Mouse (Mus musculus): ENCODE measurements around the gene 3110082I17Rik. TPM values are rescaled to one million over a fixed set of nuclear protein-coding genes. Genes with fewer than 3 reads are reported as not detected.

The 3110082I17Rik gene
- total RNA-seq (2014; rRNA removed) (10.5 and 11.9 TPM in 2 replicates), polyA plus RNA-seq (2015; fragmentation: Nextera tagmentation; extraction: Ambion mirVana) (17.4 and 19.4 TPM in 2 replicates)

DNA sequence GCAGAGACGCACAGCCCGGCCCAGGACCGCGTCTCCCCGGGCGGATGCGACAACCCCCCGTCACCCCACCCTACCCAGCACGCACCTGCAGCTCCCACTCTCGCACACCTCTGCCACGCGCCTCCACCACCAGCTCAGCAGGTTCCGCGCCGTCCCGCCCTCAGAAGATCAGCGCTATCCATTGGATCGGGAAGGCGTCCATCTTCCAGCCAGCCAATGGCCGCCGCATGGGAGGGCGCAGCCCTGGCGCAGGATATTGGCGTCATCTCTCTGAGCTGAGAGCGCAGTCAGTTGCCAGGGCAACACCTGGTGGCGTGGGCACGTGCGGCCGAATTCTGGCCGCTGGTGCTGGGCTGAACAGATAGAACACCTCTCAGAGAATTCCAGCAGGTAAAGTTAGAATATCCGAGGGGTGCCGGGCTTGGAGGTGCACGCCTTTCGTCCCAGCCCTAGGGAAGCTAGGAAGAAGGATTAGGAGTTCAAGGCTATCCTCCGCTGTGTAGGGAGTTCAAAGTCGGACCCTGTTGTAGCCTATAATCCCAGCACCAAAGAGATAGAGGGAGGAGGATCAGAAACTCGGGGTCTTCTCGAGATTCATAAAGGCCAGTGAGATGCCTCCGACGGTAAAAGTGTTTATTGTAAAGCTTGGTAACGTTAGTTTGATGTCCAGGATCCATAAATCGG is at the start of gene 3110082I17Rik:
3110082I17Rik (minus strand) TSS at position 144 of the 684 bp plus-strand sequence.
- 4% methylated on average over 38 of the region's 42 CpGs for WGBS

DNA sequence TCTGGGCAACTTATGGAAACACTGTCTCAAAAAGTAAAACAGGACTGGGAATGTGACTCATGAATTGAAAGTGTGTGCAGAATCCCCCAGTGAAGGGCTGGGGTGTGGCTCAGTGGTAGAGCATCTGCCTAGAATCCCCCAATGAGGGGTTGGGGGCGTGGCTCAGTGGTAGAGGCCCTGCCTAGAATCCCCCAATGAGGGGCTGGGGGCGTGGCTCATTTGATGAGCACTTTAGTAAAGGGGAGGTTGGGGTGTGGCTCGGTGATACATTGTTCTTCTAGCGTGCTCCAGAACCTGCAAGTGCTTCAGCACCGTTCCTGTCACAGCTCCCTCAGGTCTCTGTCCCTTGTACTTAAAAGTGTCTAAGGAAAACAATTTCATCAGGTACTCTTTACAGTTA is 45.9 kb upstream of the 3110082I17Rik start:
- Histone ChIP-seq H3K9ac (no peak overlapping the region), H3K4me1 (ENCODE audit: insufficient read depth) (no peaks in the 10 kb centered on the region), H3K4me2 (ENCODE audit: low read depth) (no peak overlapping the region), H3K27ac (ENCODE audit: low read depth, low read length) (no peak overlapping the region), H3K9me3 (ENCODE audit: low read length) (no peaks in the 10 kb centered on the region), H3K36me3 (ENCODE audit: insufficient read depth) (no peaks in the 10 kb centered on the region), H3K4me3 (ENCODE audit: low read depth, low read length) (no peak overlapping the region), H3K27me3 (ENCODE audit: insufficient read depth, low read length) (peaks cover 9% of the 10 kb centered on the region)
- WGBS, result 26% methylated on average over 5 of the region's 5 CpGs
- no peak for TF ChIP-seq CTCF (IDR thresholded peaks at IDR 0.05; ENCODE audit: low read depth)
- DNase-seq (no peak), ATAC-seq (no peak)

More for the DNA sequence above, at the start of gene 3110082I17Rik:
- no peak for TF ChIP-seq CTCF (IDR thresholded peaks at IDR 0.05; ENCODE audit: low read depth)
- DNase-seq (peak; percentile 98), ATAC-seq (peak; percentile 99)
- Histone ChIP-seq H3K9me3 (ENCODE audit: low read length) (no peaks in the 10 kb centered on the region), H3K4me2 (ENCODE audit: low read depth) (peak within 1 kb of the TSS; percentile 74), H3K4me1 (ENCODE audit: insufficient read depth) (peaks cover 7% of the 10 kb centered on the region; the same call in 1 of the 2 replicates), H3K4me3 (ENCODE audit: low read depth, low read length) (peak within 1 kb of the TSS; percentile 49), H3K9ac (peak within 1 kb of the TSS; percentile 40), H3K36me3 (ENCODE audit: insufficient read depth) (no peaks in the 10 kb centered on the region), H3K27ac (ENCODE audit: low read depth, low read length) (no peak within 1 kb of the TSS), H3K27me3 (ENCODE audit: insufficient read depth, low read length) (no peaks in the 10 kb centered on the region)

DNA sequence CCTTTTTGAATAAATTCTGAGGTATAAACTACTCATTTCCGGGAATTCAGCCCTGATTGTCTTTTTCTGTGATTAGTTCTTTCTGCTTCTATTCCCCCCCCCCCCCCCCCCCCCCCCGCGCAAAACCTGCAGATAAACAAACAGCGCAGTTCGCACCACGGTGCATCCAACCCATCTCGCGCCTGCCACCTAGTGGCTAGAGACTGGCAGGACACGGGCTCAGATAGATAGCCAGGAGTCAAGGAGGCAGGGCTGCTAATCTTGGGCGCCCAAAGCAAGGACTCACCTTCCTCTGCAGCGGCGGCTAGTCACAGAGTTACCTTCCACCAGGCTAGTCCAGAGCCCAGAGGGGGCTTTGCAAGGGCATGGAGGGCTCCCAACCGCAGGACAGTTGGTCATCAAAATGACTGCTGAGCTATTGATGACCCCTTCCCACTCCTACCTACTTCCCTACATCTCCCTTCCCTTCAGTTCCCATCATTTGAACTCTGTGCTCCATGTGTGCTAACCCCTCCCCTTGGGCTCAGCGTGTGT is 44.8 kb upstream of the 3110082I17Rik start:
- H3K4me2 ChIP-seq (ENCODE audit: low read depth), result no peak overlapping the region
- H3K9ac ChIP-seq, result no peak overlapping the region
- H3K4me1 ChIP-seq (ENCODE audit: insufficient read depth), result no peaks in the 10 kb centered on the region
- ATAC-seq, result peak; percentile 58
- H3K36me3 ChIP-seq (ENCODE audit: insufficient read depth), result no peaks in the 10 kb centered on the region
- TF ChIP-seq CTCF (IDR thresholded peaks at IDR 0.05; ENCODE audit: low read depth), result peak; percentile 85
- DNase-seq, result peak; percentile 77
- WGBS, result 4% methylated on average over 11 of the region's 14 CpGs
- no peak overlapping the region for H3K27ac ChIP-seq (ENCODE audit: low read depth, low read length)
- no peak overlapping the region for H3K4me3 ChIP-seq (ENCODE audit: low read depth, low read length)
- H3K9me3 ChIP-seq (ENCODE audit: low read length), result no peaks in the 10 kb centered on the region
- peaks cover 5% of the 10 kb centered on the region for H3K27me3 ChIP-seq (ENCODE audit: insufficient read depth, low read length)

DNA sequence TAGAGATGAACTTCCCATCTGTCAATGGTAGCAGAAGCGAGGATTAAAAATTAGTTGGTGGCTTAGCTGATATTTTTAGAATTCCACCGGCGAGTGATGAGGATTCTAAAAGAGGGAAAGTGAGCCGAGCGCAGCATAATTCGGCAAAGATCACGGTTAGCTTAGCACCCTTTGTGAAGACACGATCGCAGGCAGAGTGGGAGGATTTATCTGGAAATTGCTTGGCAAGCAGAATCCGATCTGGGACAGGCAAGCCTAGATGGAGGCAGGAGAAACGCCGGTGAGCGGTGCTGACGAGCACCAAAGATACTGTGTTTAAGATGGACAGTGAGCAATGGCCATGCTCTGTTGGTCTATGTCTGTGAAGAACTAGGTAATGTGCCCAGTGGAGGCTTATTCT is 42.0 kb upstream of the 3110082I17Rik start:
- no peaks in the 10 kb centered on the region for H3K9me3 ChIP-seq (ENCODE audit: low read length)
- H3K4me3 ChIP-seq (ENCODE audit: low read depth, low read length), result no peak overlapping the region
- no peaks in the 10 kb centered on the region for H3K4me1 ChIP-seq (ENCODE audit: insufficient read depth)
- no peak overlapping the region for H3K4me2 ChIP-seq (ENCODE audit: low read depth)
- no peak for TF ChIP-seq CTCF (IDR thresholded peaks at IDR 0.05; ENCODE audit: low read depth)
- ATAC-seq, result no peak
- H3K9ac ChIP-seq, result no peak overlapping the region
- H3K27ac ChIP-seq (ENCODE audit: low read depth, low read length), result no peak overlapping the region
- H3K27me3 ChIP-seq (ENCODE audit: insufficient read depth, low read length), result no peaks in the 10 kb centered on the region
- no peak for DNase-seq
- H3K36me3 ChIP-seq (ENCODE audit: insufficient read depth), result no peaks in the 10 kb centered on the region
- 74% methylated on average over 14 of the region's 14 CpGs for WGBS

DNA sequence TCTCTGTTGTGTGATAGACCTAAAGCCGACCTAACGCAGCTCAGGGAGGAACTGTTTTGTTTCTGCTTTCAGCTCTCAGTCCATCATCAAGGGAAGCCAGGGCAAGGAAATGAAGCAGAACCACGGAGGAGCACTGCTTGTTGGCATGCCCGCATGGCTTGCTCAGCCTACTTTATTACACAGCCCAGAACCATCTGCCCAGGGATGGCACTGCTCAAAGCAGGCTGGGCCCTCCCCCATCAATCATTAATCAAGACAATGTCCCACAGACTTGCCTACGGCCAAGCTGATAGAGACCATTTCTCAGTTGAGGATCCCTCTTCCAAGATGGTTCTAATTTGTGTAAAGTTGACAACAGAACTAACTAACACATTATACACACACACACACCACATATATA is 38.5 kb upstream of the 3110082I17Rik start:
- H3K27me3 ChIP-seq (ENCODE audit: insufficient read depth, low read length), result no peaks in the 10 kb centered on the region
- no peak overlapping the region for H3K9ac ChIP-seq
- H3K36me3 ChIP-seq (ENCODE audit: insufficient read depth), result no peaks in the 10 kb centered on the region
- ATAC-seq, result no peak
- H3K4me3 ChIP-seq (ENCODE audit: low read depth, low read length), result no peak overlapping the region
- TF ChIP-seq CTCF (IDR thresholded peaks at IDR 0.05; ENCODE audit: low read depth), result no peak
- no peak overlapping the region for H3K4me2 ChIP-seq (ENCODE audit: low read depth)
- no peaks in the 10 kb centered on the region for H3K4me1 ChIP-seq (ENCODE audit: insufficient read depth)
- WGBS, result 65% methylated on average over 5 of the region's 5 CpGs
- no peak overlapping the region for H3K27ac ChIP-seq (ENCODE audit: low read depth, low read length)
- no peaks in the 10 kb centered on the region for H3K9me3 ChIP-seq (ENCODE audit: low read length)
- no peak for DNase-seq

DNA sequence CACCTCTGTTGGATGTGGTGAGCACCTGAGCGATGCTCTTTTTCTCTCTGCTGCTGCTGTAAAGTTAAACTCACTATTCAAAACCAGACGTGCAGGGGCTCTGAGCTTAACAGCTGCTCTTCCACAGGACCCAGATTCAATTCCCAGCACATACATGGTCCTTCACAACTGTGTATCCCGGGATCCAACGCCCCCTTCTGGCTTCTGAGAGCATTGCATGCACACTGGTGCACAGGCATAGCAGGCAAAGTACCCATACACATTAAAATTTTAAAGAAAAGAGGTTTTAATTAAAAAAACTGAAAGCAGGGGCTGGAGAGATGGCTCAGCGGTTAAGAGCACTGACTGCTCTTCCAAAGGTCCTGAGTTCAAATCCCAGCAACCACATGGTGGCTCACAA is 36.6 kb upstream of the 3110082I17Rik start:
- Histone ChIP-seq H3K9ac (no peak overlapping the region), H3K27ac (ENCODE audit: low read depth, low read length) (no peak overlapping the region), H3K4me2 (ENCODE audit: low read depth) (no peak overlapping the region), H3K36me3 (ENCODE audit: insufficient read depth) (no peaks in the 10 kb centered on the region), H3K4me1 (ENCODE audit: insufficient read depth) (no peaks in the 10 kb centered on the region), H3K9me3 (ENCODE audit: low read length) (no peaks in the 10 kb centered on the region), H3K4me3 (ENCODE audit: low read depth, low read length) (no peak overlapping the region), H3K27me3 (ENCODE audit: insufficient read depth, low read length) (no peaks in the 10 kb centered on the region)
- 58% methylated on average over 5 of the region's 5 CpGs for WGBS
- TF ChIP-seq CTCF (IDR thresholded peaks at IDR 0.05; ENCODE audit: low read depth), result no peak
- DNase-seq (no peak), ATAC-seq (no peak)

DNA sequence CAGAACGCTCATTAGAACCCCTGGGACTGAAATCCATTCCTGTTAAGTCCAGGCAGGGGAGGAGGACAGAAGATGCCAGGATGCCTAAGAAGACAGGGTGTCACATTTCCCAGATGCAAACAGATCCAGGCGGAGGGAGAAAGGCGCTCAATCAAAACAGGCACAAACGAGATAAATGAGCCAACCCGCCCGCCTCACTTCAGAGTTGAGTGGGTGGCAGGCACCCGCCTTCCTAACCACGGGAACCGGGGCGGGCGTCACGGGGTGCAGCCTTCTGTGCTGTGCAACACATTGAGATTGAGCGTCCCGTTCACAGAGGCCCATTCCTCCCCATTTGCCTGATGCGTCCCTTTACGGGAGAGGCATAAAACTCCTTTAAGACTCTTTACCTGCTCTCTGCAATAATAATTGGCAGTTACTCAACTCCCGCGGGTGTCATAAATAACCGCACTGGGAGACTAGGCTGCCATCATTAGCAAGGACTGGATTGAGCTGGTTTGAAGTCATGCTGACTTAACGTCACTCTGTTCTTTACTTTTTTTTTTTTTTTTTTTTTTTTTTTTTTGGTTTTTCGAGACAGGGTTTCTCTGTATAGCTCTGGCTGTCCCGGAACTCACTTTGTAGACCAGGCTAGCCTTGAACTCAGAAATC is 34.8 kb upstream of the 3110082I17Rik start:
- no peak for ATAC-seq
- no peak for DNase-seq
- 59% methylated on average over 22 of the region's 22 CpGs for WGBS

More for the DNA sequence above, 34.8 kb upstream of the 3110082I17Rik start:
- Histone ChIP-seq H3K9ac (no peak overlapping the region), H3K4me3 (ENCODE audit: low read depth, low read length) (no peak overlapping the region), H3K4me1 (ENCODE audit: insufficient read depth) (no peaks in the 10 kb centered on the region), H3K9me3 (ENCODE audit: low read length) (no peaks in the 10 kb centered on the region), H3K27ac (ENCODE audit: low read depth, low read length) (no peak overlapping the region), H3K36me3 (ENCODE audit: insufficient read depth) (no peaks in the 10 kb centered on the region), H3K4me2 (ENCODE audit: low read depth) (no peak overlapping the region), H3K27me3 (ENCODE audit: insufficient read depth, low read length) (no peaks in the 10 kb centered on the region)
- TF ChIP-seq CTCF (IDR thresholded peaks at IDR 0.05; ENCODE audit: low read depth), result no peak
